Mouse (Mus musculus): ENCODE measurements at regions not wholly inside any gene's neighbourhood (a gene's known extent, or its start where the extent isn't known, plus 50 kb on each side); places are given as distances from the start of the nearest gene placed in this dataset.
"Not testable (repeated sequence)": the region's sequence is repeated elsewhere in the genome, so short reads cannot be mapped to it uniquely, and the experiment has no call there.

- no peak for DNase-seq
Observed at GRCm38 (mm10) chr2:128270377-128271129, 144.7 kb downstream of the Bcl2l11 start.

- DNase-seq = no peak
Observed at GRCm38 (mm10) chr2:128272789-128273188, 147.0 kb downstream of the Bcl2l11 start.

- no peak for DNase-seq
Observed at GRCm38 (mm10) chr2:128273292-128273691, 147.5 kb downstream of the Bcl2l11 start.

- DNase-seq = no peak
Observed at GRCm38 (mm10) chr2:128276337-128276736, 150.5 kb downstream of the Bcl2l11 start.

- DNase-seq = no peak
Observed at GRCm38 (mm10) chr2:128277387-128278123, 151.7 kb downstream of the Bcl2l11 start.

GRCm38 (mm10) chr2:128278124-128278432 is 152.2 kb downstream of the Bcl2l11 start:
- no peak for DNase-seq

- no peak for DNase-seq
Observed at GRCm38 (mm10) chr2:128278608-128279081, 152.8 kb downstream of the Bcl2l11 start.

GRCm38 (mm10) chr2:128279127-128279710 is 153.4 kb downstream of the Bcl2l11 start:
- DNase-seq = no peak

GRCm38 (mm10) chr2:128282591-128282990 is 156.8 kb downstream of the Bcl2l11 start:
- no peak for DNase-seq

- peak; percentile 47 for DNase-seq
Observed at GRCm38 (mm10) chr2:128284822-128285421, 159.1 kb downstream of the Bcl2l11 start.

- DNase-seq = no peak
Observed at GRCm38 (mm10) chr2:128285457-128285856, 159.6 kb downstream of the Bcl2l11 start.

- DNase-seq = no peak
Observed at GRCm38 (mm10) chr2:128288138-128288551, 162.3 kb downstream of the Bcl2l11 start.

- DNase-seq = no peak
Observed at GRCm38 (mm10) chr2:128290609-128291008, 164.8 kb downstream of the Bcl2l11 start.

- DNase-seq = no peak
Observed at GRCm38 (mm10) chr2:128294610-128295009, 168.8 kb downstream of the Bcl2l11 start.

GRCm38 (mm10) chr2:128295018-128295424 is 169.2 kb downstream of the Bcl2l11 start:
- no peak for DNase-seq

GRCm38 (mm10) chr2:128295726-128296234 is 169.9 kb downstream of the Bcl2l11 start:
- no peak for DNase-seq

- not testable (repeated sequence) for DNase-seq
Observed at GRCm38 (mm10) chr2:128296423-128296822, 170.6 kb downstream of the Bcl2l11 start.

- DNase-seq = no peak
Observed at GRCm38 (mm10) chr2:128296897-128297296, 171.1 kb downstream of the Bcl2l11 start.

- no peak for DNase-seq
Observed at GRCm38 (mm10) chr2:128297821-128298220, 172.0 kb downstream of the Bcl2l11 start.

- no peak for DNase-seq
Observed at GRCm38 (mm10) chr2:128298996-128299395, 173.2 kb downstream of the Bcl2l11 start.

- no peak for DNase-seq
Observed at GRCm38 (mm10) chr2:128301709-128302108, 175.9 kb downstream of the Bcl2l11 start.

- DNase-seq = no peak
Observed at GRCm38 (mm10) chr2:128304063-128304712, 178.3 kb downstream of the Bcl2l11 start.

- no peak for DNase-seq
Observed at GRCm38 (mm10) chr2:128306693-128307092, 180.9 kb downstream of the Bcl2l11 start.
